Mouse (Mus musculus): ENCODE data around the gene Egflam. TPM values are rescaled to one million over a fixed set of nuclear protein-coding genes. Genes with fewer than 3 reads are reported as not detected.
A peak's percentile ranks its signal among the peaks of the same experiment; 100 is the strongest.

Gene Egflam
- polyA plus RNA-seq, 2 experiments from 2014 or later = not detected

DNA sequence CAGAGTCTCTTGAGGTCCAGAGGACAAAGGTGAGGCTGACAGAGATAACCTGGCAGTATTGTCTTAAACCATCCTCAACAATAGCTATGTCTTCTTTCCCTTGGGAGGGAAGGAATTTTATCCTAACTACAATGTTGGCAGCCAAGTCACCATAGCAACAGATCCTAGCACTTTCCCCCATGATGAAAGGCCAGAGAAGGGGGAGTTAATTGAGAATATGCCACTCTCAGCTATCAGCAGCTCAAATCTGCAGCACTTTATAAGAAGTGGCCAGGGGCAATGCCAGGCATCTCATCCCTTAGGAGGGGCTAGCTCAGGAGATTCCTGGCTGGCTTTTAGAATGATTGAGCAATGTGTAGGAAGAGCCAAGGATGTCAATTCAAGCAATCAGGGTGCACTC lies 105.3 kb downstream of the Egflam start:
- no peak for ATAC-seq

DNA sequence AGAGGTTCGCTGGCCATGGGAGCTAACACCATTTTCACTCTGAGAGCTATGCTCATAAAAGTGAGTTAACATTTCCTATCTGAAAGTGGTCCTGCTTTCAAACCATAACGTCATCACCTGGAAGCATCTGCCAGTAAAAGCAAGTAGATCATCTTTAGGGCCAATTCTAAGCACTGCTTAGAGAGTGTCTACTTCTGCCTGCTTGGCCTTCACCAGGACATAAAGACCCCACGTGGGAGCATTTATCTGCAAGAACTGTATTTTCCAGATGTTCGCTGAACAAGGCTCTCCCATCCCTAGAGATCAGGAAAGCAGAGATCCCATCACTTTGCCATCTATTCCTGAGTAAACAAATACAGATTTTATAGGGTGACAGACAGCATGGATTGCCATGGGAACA lies 108.2 kb downstream of the Egflam start:
- ATAC-seq = no peak

DNA sequence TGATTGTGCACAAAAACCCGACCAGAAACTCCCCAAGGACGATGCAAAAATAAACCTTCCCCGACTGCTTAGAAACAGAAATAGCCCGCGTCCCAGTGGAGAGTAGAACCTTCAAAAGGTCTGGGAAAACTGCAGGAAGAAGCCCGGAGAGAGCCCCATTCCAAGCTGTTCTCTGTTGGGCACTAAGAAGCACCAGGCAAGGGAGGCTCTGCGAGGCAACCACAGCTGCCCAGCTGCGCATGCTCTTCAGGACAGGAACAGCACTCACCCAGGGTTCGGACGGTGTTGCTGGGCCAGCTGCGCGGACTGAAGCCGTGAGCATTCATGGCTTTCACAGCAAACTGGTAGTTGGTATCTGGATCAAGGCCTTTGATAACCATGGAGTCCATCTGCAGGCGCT lies 108.7 kb downstream of the Egflam start:
- ATAC-seq = no peak

DNA sequence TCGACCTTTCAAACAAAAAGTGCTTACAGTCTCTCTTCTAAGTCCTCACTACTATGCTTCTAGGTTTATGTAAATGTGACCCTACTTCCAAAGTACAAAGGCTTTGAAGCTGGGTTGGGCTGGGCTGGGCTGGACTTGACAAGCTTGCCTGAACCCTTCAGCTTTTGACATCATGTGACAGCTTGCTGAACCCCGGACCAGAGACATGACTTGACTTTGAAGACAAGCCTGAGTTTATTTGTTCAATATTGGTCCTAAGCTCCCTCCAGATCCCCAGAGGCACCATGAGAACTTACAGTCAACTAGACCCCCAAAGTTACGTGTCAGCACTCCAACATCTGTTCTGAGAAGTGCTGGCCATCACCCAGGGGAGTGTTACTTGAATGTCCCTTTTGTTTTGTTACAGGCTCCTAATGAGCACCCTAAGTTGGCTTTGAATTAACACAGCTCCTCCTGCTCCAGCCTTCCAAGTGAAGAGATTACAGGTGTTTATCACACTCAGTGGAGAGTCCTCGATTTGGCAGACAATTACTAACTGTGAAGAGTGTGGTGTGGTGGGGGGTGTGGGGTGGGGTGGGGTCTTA lies 109.3 kb downstream of the Egflam start:
- no peak for ATAC-seq

DNA sequence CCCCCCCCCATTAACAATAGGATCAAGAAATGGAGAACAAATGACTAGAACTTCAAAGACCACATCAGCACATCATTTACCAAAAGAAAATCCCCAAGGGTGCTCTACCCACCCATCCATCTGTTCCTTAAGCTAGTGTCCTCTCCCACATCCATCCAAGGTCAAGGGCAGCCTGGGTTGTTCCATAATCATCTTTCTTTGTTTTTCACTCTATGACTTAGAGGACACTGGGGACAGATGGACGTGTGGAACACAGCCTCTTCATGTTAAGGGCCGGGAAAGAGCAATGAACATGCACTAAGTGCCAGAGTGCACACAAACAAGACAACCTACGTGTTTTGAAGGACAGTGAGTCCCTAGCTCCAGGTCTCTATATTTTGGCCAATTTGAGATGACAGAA lies 110.3 kb downstream of the Egflam start:
- no peak for ATAC-seq

DNA sequence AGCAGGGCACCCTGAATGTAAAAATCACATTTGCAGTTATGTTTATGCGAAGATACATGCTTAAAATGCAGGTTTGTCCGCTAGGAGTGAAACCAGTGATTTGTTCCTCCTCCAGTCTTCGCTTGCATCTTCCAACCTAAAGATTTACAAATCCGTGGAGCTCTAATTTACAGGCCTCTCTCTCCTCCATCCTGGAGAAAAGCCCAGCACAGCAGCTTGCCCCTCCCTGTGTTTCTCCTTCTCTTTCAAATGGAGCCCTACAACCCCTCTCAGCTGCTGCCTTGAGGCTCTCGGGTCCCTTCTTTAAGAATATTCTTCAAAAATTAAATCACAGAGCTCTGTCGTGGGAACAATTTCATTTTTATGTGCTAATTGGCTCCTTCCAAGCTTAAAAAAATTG lies 116.6 kb downstream of the Egflam start:
- ATAC-seq = no peak

DNA sequence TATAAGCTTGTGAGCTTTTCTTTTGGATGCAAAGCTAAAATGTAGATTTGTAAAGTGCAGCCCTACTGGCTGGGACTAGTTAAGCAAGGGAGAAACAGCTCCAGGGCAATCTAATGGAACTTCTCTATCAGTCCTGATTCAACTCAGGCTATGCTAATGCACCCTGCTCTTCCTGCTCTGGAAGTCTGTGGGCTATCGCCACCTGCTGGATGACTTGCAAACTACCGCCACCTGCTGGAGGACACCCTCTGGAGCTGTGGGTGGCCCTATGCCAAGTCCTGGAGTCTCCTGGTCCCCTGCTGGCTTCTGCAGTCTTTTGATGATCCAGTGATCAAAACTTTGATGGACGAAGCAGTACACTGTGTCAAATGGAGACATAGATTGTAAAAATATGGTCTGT lies 134.4 kb downstream of the Egflam start:
- ATAC-seq = no peak

DNA sequence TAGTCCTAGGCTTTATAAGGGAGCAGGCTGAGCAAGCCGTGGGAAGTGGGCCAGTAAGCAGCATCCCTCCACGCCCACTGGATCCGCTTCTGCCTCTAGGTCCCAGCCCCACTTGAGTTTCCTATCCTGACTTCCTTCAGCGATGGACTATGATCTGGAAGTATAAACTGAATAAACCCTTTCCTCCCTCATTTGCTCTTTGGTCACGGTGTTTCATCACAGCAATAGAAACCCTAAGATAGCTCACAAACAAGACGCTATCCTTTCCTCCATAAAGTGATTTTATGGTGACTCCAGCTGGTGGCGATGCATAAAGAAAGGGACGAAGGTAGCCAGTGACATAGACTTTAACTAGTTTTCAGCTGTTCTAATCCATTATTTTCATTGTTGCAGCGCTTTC lies 134.9 kb downstream of the Egflam start:
- ATAC-seq = no peak

DNA sequence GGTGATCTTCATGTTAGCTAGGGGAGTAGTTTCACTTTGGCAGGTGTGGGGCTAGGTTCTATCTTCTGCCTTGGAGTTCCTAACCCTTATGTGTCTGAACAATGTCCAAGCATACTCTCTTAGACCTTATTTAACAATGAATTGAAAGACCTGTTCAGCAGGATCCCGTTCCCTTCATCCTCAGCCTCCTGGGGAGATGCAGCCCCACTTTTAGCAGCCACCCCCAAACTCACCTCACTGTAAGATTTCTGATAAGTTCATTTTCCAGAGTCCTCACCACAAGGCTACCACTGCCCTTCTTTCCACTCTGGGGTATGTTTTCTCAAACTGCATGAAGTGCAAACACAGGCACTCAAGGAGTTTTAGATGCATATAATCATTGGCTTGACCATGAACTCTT lies 136.8 kb downstream of the Egflam start:
- ATAC-seq = no peak

DNA sequence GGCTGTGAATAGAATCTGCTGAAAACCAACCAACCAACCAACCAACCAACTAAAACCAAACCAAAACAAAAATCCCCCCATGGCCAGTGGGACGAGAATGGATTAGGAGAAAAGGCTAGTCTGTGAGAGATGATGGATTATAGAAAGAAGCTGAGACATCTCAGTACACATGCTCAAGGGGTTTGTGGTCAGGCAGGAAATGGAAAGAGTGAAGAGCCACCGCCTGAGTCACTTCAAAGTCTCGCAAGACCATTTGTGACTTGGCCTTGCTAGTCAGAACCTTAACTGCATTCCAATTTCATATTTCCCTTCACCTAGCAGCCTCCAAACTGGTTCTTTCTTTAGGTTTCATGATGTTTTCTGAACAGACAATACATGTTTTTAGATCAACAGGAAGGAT lies 141.6 kb downstream of the Egflam start:
- ATAC-seq = no peak

DNA sequence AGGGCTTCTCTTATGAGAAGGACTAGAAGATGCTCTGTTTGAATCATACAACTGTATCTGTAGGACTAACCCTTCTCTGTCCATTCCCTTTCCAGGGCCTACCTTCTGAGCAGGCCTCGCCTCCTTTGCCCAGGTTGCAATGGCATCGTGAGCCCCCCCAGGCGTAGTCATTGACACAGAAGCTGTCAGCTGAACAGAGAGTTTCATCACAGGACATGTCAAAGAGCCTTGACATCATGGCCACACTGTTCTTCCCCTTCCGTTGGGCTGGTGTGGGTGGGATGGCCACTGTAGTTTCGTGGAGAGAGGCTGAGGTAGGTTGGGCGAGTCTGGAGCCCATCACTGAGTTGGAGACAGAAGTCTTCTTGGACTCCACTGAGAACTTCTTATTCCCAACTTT lies 144.9 kb downstream of the Egflam start:
- no peak for ATAC-seq

DNA sequence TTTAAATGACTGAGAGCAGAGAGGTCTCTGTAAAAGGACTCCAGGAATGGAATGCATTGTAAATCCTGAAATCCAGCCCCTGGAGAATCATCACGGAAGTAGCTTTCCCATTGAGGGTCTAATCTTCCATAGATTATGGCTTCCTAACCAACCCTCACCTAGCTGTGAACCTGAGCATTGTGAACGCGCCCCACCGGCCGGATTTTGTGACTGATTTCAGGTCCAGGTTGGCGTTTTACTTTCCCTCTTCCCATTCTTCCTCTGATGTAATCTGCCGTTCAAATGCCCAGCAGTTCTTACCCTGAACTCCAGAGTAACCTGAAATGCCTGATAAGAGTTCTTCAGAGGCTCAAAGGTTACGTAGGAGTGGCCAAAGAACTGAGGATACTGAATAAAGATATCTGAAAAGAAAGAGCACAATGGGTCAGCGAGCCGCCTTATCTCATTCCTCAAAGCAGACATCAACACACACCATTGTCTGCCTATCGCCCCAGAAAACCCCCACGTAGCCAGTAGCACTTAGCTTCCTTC lies 146.0 kb downstream of the Egflam start:
- ATAC-seq = no peak

DNA sequence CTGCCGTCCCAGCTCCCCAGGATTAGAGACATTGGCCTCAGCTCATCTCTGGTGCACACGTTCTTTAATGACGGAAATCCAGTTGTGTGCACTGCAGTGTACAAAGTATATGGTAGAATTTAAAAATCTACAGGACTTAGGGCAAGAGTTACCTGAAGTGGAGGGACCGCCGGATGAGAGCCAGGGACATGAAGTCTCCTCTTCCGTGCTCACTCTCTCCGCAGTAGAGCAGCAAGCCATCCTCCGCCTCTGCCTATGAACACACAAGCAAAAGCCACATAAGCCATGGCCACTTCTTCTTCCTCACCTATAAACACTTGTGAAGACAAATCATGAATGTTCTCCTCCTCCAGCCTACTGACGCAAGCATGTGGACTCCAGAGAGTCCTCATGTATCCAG lies 147.2 kb downstream of the Egflam start:
- no peak for ATAC-seq

DNA sequence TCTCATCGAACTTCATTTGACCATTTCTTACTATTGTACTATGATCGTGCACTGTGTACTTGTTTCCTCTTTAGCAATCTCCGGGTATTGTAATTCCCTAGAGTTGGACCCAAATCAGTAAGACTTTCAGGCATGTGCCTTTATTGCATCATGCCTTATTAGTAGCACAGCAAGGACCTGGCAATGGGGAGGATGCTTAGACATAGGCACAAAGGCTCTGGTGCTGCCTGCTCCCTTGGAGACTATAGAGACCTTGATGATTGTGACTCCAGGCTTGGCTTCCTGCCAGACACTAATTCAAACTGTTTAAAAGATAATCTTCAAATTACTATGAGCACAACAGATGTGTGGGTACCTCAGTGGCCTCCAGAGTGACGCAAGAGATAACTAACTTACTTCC lies 149.0 kb downstream of the Egflam start:
- no peak for ATAC-seq

DNA sequence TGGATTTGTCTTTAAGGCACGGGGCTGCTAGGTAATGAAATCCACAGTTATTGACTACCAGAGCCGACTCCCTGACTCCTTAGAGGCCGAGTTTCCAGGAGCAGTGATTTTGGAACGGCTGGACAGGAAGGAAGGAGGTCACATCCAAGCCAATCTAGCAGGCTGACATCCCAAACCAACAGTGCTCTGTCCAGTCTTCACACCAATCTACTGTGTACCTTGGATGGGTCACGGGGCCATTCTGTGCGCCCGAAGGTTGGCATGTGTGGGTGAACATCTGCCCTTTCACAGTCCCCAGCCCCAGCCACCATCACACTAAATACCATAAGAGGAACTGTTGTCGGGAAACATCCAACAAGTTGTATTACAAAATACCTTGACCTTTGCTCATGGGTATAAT lies 150.9 kb downstream of the Egflam start:
- no peak for ATAC-seq

DNA sequence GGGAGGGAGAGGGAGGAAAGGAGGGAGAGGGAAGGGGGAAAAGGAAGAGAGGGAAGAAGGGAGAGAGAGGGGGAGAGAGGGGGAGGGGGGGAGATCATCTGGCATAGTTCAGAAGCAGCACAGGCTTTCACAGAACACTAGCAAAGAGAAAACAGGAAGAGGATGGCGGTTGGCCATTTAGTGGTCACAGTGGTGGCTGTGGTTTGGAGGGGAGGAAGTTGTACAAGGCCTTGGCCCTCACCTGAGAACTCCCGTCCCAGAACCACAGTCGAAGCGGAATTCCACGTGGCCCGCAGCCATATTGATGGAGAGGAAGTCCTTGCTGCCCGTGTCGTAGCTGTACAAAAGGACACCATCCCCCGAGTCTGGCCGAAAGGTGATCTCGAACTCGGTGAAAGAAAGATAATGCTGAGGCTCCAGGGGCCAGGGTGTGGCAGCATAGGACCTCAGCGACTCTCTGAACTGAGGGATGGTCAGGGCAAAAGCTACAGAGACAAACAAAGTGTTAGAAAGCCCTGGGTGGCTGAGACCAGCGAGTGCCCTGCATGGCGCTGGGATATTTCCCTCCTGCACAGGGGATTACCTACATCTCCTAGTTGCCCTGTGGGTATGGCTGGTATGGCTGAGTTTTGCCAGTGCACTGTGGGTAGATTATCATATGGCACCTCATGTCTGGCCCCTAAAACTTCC lies 155.9 kb downstream of the Egflam start:
- no peak for ATAC-seq

DNA sequence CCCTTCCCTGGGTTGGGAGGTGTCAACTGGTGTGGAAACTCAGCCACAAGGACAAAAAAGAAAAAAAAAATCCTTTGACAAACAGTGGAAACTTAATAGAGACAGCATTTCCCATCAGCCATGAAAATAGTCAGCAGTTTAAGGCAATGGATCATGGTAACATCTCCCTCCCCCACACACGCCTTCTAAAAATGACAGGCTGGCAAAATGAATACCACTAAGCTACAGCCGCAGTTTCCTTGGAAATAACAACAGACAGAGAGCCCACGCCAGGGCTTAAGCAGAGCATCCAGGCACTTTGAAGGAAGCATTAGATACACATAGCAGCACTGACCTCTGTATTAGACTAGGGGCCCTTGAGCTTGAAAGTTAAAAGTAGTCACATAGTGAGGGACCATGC lies 157.2 kb downstream of the Egflam start:
- no peak for ATAC-seq

DNA sequence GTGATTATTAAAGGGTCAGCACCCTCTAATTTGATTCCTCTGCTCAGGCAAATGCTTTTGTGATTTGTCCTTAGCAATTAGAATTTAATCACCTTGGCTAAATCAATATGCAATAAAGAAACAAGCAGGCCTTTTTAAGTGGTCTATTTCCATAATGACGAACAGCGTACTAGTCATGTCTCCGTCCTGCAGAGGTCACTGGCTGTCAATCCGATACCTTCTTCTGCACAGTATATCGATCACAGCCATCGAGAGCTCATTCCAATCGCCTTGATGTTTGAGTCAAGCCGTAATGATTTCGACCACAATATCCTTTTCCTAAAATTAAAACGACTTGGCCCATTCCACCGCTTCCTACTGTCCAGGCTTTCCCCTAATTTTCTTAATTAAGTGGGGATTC lies 158.3 kb downstream of the Egflam start:
- ATAC-seq = no peak

DNA sequence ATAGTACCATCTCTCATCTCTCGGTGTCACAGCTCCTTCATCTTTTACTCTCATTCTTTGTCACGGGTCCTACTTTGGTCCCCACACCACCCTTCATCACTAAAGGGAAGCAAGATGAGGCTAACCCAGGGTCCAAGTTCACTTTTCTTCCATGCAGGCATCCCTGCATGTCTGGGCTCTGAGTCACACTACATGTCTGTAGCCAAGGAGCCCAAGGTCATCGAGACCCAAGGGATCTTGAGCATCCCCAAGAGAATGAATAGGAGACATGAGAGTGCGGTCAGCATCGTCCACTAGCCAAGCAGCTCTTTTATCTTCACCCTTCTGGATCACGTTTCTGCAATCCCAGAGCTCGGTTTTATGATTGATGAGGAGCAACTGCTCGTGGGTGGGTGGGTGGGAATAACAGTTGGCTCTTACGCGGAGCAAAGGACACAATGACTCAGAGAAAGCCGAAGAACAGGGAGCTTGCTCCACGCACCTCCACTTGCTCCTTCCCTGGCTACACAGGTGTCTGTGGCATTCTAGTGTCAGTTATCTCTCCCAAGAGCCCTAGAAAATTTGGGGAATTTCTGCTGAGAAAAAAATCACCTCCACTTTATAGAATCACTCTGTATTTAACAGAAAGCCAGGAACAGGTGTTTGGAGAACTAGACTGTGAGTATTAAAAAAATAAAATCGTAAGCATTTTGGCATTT lies 164.7 kb downstream of the Egflam start:
- no peak for ATAC-seq

DNA sequence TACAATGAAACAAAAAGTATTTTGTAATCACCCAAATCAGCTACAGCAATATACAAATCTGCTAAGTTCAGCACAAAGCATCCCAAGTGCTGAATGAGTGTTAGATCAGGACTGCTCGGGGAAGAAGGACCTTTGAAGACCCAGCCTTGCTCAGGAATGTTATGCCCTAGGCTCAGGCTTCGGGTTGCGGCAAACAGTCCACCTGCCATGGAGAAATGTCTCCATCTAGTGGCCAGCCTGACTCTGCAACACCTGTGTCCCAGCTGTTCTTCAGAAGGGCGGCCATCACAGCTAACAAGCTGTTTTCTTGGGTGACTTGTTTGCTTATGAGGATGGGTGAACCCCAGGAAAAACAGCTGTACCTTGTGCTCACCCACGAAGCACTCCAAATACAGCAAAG lies 172.0 kb downstream of the Egflam start:
- ATAC-seq = peak; percentile 62

DNA sequence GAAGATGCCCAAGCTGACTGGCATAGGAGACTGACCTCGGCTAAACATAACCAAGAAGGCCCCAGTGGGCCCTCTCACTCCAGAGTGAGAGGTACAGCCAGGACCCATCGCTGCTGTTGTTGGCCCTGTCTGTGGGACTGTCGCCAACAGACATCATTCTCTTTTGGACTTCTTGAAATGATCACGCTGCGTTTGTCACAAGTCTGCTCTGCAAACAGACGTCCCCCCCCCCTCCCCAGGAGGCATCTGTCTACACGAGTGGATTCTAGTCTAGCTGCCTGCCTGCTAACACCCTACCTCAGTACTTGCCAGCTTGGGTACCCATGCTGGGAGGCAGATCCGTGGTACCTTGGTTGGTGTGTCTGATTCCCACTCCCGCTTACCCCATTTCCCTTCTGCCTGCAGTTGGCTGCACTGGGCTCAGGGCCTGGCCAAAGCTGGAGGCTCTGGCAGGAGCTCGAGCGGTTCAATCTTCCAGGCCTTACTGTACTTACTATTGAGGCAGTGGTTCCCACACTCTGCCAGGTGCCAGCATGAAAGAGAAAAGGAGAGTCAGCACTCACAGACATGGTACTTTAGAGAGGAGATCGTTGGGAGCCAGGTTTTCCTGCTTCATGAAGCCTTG lies 173.9 kb downstream of the Egflam start:
- no peak for ATAC-seq

DNA sequence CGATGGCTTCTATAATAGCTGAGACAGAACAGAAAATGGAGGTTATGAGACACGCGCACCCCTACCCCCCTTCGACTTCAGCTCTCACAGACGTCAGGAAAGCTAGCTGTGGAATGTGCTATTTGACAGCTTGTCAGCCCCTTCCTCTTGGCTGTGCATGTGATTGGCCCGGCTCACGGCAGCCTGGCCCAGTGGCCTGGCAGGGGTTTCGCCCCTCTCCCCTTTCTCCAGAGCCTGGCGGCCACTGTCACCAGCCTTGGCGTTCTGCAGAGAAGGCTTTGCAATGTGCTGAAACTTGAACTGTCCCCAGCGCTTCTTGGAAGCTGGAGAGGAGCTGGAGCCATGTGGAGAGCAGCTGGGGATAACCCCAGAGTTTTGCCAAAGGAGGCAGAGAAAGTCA lies 175.4 kb downstream of the Egflam start:
- ATAC-seq = no peak

DNA sequence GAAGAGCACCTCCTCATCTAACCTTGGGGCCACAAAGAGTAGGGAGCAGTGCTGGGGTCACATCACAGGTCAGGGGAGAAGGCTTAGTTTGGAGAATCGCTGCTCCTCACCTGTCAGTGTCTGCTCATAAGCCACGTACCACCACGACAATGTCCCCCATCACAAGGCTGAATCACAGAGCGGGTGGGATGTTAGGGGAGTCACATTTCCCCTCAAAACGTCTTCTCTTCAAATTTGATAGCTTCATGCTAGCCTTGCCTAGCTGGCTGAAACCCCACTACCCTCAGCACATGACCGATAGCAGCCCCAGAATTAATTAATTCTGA lies 181.0 kb downstream of the Egflam start:
- ATAC-seq = no peak

All from CD4-positive, CD25-positive, alpha-beta regulatory T cell, adult 4 months (primary cell).